Comparison of ENCODE assay signal across 9 mouse cellular contexts in the genomic region with DNA sequence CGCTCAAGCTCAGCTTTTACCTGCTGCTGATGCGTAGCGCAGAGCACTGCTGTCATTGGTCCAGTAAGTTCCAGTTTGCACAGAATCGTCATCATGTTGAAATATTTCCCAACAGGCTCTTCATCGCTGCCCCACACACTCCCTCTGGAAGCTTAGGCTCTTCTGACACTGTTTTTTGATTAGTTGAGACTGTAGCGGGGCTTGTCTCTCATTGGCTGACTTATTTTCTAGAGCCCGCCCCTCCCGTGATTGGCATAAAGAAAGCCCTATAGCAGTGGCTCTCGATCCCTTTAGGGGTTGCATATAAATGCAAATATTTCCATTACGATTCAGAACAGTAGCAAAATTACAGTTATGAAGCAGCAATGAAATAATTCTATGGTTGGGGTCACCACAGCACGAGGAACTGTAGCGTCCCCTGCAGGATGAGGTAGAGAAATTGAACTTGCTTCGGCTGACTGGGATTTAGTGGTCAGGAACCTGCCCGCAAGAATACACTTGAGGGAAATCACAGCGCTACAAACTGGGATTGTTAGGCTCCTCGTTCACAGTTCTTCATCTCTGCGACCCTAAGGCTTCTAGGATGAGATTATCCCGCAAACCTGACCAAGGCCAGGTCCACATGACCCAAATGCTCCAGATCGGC. TPM values are rescaled to one million over a fixed set of nuclear protein-coding genes. Genes with fewer than 3 reads are reported as not detected.
DNase-seq lines count a peak whose midpoint lies in the region; ATAC-seq lines count a peak whose summit lies in the region.
"Had no signal": no experiment of that assay in that cellular context is flagged by ENCODE, and none has a peak within 500 bp of the region (broad histone marks: within the 10 kb centered on the region; RNA-seq: fewer than 3 reads in every experiment).

No protein-coding gene starts in this region.

- H3K9me3 ChIP-seq in heart, embryonic 11.5 days (replicated peaks; ENCODE audit: control insufficient read depth, low read length) = no peaks in the 10 kb centered on the region
- no peaks in the 10 kb centered on the region for H3K9me3 ChIP-seq in lung, embryonic 16.5 days (ENCODE audit: control insufficient read depth, low read length)

- H3K4me3 ChIP-seq in heart, embryonic 11.5 days (ENCODE audit: low read depth, low read length) = peak overlapping the region; percentile 13
- H3K4me3 ChIP-seq in lung, embryonic 16.5 days (ENCODE audit: low read length) = peak overlapping the region; percentile 35

- ATAC-seq in heart, embryonic 11.5 days (replicated peaks; ENCODE audit: insufficient number of reproducible peaks, low FRiP score, low TSS enrichment) = no peak
- ATAC-seq in granulocyte monocyte progenitor cell, adult 5-6 weeks (replicated peaks; ENCODE audit: poor library complexity, severe bottlenecking) = peak; percentile 34
- ATAC-seq in lung, embryonic 16.5 days (ENCODE audit: low read depth) = peak; percentile 66
- ATAC-seq in erythroid progenitor cell, adult 5-6 weeks (replicated peaks; ENCODE audit: low FRiP score, poor library complexity, severe bottlenecking) = no peak
- ATAC-seq: Patski had no signal

- H3K27me3 ChIP-seq in heart, embryonic 11.5 days (ENCODE audit: control insufficient read depth, insufficient read depth, low read length) = peaks cover 36% of the 10 kb centered on the region
- peaks cover 18% of the 10 kb centered on the region; the same call in 1 of the 2 replicates for H3K27me3 ChIP-seq in lung, embryonic 16.5 days (ENCODE audit: control insufficient read depth, insufficient read depth, low read depth, low read length)
- H3K27me3 ChIP-seq: Patski had no signal

- H3K4me2 ChIP-seq in heart, embryonic 11.5 days = peak overlapping the region; percentile 44
- H3K4me2 ChIP-seq in lung, embryonic 16.5 days (ENCODE audit: low read depth, low read length) = peak overlapping the region; percentile 34

- DNase-seq in heart, adult 11 months = no peak
- peak; percentile 76 to 79 for DNase-seq in cerebellum, postnatal 36 days
- peak; percentile 66 to 71 for DNase-seq in layer of hippocampus, postnatal 36 days
- peak; percentile 87 for DNase-seq in right cerebral cortex, adult 18-20 months

- H3K4me1 ChIP-seq in heart, embryonic 11.5 days (ENCODE audit: control insufficient read depth, insufficient read depth, low read length) = peaks cover 3% of the 10 kb centered on the region
- H3K4me1 ChIP-seq in lung, embryonic 16.5 days (replicated peaks; ENCODE audit: control insufficient read depth, insufficient read depth, low read length) = peaks cover 10% of the 10 kb centered on the region; the same call in 1 of the 2 replicates

- no peaks in the 10 kb centered on the region for H3K36me3 ChIP-seq in heart, embryonic 11.5 days (ENCODE audit: control insufficient read depth, insufficient read depth, low read length)
- no peaks in the 10 kb centered on the region for H3K36me3 ChIP-seq in lung, embryonic 16.5 days (ENCODE audit: control insufficient read depth, insufficient read depth, low read length)

- H3K9ac ChIP-seq in heart, embryonic 11.5 days (ENCODE audit: low read depth, low read length) = no peak overlapping the region
- H3K9ac ChIP-seq in lung, embryonic 16.5 days (ENCODE audit: low read length) = no peak overlapping the region

- H3K27ac ChIP-seq in heart, embryonic 11.5 days (ENCODE audit: low read depth, low read length) = no peak overlapping the region
- H3K27ac ChIP-seq in lung, embryonic 16.5 days (ENCODE audit: low read length) = no peak overlapping the region

- 31% methylated on average over 19 of the region's 19 CpGs for WGBS in heart, embryonic 11.5 days (ENCODE audit: insufficient replicate concordance)
- WGBS in lung, embryonic 16.5 days = 39% methylated on average over 19 of the region's 19 CpGs

RNA-seq across cellular contexts. Expression of a gene that starts 5.3 kb away (rescaled TPM):
- polyA plus RNA-seq in heart, embryonic 11.5 days (2014; fragmentation: Nextera tagmentation; extraction: Ambion mirVana) = 32.9 and 40.9 TPM in 2 replicates
- 37.5 and 51.7 TPM in 2 replicates for total RNA-seq in granulocyte monocyte progenitor cell, adult 5-6 weeks (2014; fragmentation: Nextera tagmentation)
- total RNA-seq in granulocyte monocyte progenitor cell, adult 5-6 weeks (2017) = 26.0 and 31.9 TPM in 2 replicates
- 10 to 100 TPM; 35.6 to 41.2 TPM for total RNA-seq in layer of hippocampus, postnatal 36 days (2021)
- 26.0 and 28.1 TPM in 2 replicates for polyA plus RNA-seq in lung, embryonic 16.5 days (2015; fragmentation: Nextera tagmentation; extraction: Ambion mirVana)
- total RNA-seq in erythroid progenitor cell, adult 5-6 weeks (2015; ENCODE audit: low replicate concordance) = 2.9 and 3.8 TPM in 2 replicates
- total RNA-seq in erythroid progenitor cell, adult 5-6 weeks (2017; ENCODE audit: low replicate concordance) = 2.3 and 2.4 TPM in 2 replicates

RNA-seq across cellular contexts. Expression of a gene that starts 6.1 kb away (rescaled TPM):
- polyA plus RNA-seq in heart, embryonic 11.5 days (2014; fragmentation: Nextera tagmentation; extraction: Ambion mirVana) = 0.17 TPM in 1 of 2 replicates, not detected in the other
- not detected in 2 replicates for total RNA-seq in granulocyte monocyte progenitor cell, adult 5-6 weeks (2014; fragmentation: Nextera tagmentation)
- total RNA-seq in granulocyte monocyte progenitor cell, adult 5-6 weeks (2017) = not detected in 2 replicates
- total RNA-seq in layer of hippocampus, postnatal 36 days (2021) = 1 to 10 TPM in 1 of 2 experiments, under 1 TPM in 1; 0.37 to 1.0 TPM
- polyA plus RNA-seq in lung, embryonic 16.5 days (2015; fragmentation: Nextera tagmentation; extraction: Ambion mirVana) = not detected in 2 replicates
- total RNA-seq in erythroid progenitor cell, adult 5-6 weeks (2015; ENCODE audit: low replicate concordance) = not detected in 2 replicates
- 0.90 TPM in 1 of 2 replicates, not detected in the other for total RNA-seq in erythroid progenitor cell, adult 5-6 weeks (2017; ENCODE audit: low replicate concordance)

RNA-seq across cellular contexts. Expression of a gene that starts 7.0 kb away (rescaled TPM):
- 0.31 and 0.51 TPM in 2 replicates for polyA plus RNA-seq in heart, embryonic 11.5 days (2014; fragmentation: Nextera tagmentation; extraction: Ambion mirVana)
- total RNA-seq in granulocyte monocyte progenitor cell, adult 5-6 weeks (2014; fragmentation: Nextera tagmentation) = 1.8 TPM in 1 of 2 replicates, not detected in the other
- not detected in 2 replicates for total RNA-seq in granulocyte monocyte progenitor cell, adult 5-6 weeks (2017)
- 1 to 10 TPM; 2.9 to 3.8 TPM for total RNA-seq in layer of hippocampus, postnatal 36 days (2021)
- polyA plus RNA-seq in lung, embryonic 16.5 days (2015; fragmentation: Nextera tagmentation; extraction: Ambion mirVana) = 0.15 and 0.34 TPM in 2 replicates
- total RNA-seq in erythroid progenitor cell, adult 5-6 weeks (2015; ENCODE audit: low replicate concordance) = not detected in 2 replicates
- not detected in 2 replicates for total RNA-seq in erythroid progenitor cell, adult 5-6 weeks (2017; ENCODE audit: low replicate concordance)

RNA-seq across cellular contexts. Expression of a gene that starts 10.9 kb away (rescaled TPM):
- polyA plus RNA-seq in heart, embryonic 11.5 days (2014; fragmentation: Nextera tagmentation; extraction: Ambion mirVana) = 81.7 and 85.3 TPM in 2 replicates
- 93.4 and 126 TPM in 2 replicates for total RNA-seq in granulocyte monocyte progenitor cell, adult 5-6 weeks (2014; fragmentation: Nextera tagmentation)
- total RNA-seq in granulocyte monocyte progenitor cell, adult 5-6 weeks (2017) = 32.8 and 33.4 TPM in 2 replicates
- 10 to 100 TPM; 69.1 to 81.8 TPM for total RNA-seq in layer of hippocampus, postnatal 36 days (2021)
- polyA plus RNA-seq in lung, embryonic 16.5 days (2015; fragmentation: Nextera tagmentation; extraction: Ambion mirVana) = 106 and 109 TPM in 2 replicates
- 33.9 and 45.3 TPM in 2 replicates for total RNA-seq in erythroid progenitor cell, adult 5-6 weeks (2015; ENCODE audit: low replicate concordance)
- 11.8 and 21.1 TPM in 2 replicates for total RNA-seq in erythroid progenitor cell, adult 5-6 weeks (2017; ENCODE audit: low replicate concordance)

RNA-seq across cellular contexts. Expression of a gene that starts 17.9 kb away (rescaled TPM):
- polyA plus RNA-seq in heart, embryonic 11.5 days (2014; fragmentation: Nextera tagmentation; extraction: Ambion mirVana) = 8.3 and 9.3 TPM in 2 replicates
- 16.2 and 19.0 TPM in 2 replicates for total RNA-seq in granulocyte monocyte progenitor cell, adult 5-6 weeks (2014; fragmentation: Nextera tagmentation)
- total RNA-seq in granulocyte monocyte progenitor cell, adult 5-6 weeks (2017) = 11.3 and 14.2 TPM in 2 replicates
- 100 to 1,000 TPM; 114 to 117 TPM for total RNA-seq in layer of hippocampus, postnatal 36 days (2021)
- 25.4 and 26.3 TPM in 2 replicates for polyA plus RNA-seq in lung, embryonic 16.5 days (2015; fragmentation: Nextera tagmentation; extraction: Ambion mirVana)
- not detected in 2 replicates for total RNA-seq in erythroid progenitor cell, adult 5-6 weeks (2015; ENCODE audit: low replicate concordance)
- total RNA-seq in erythroid progenitor cell, adult 5-6 weeks (2017; ENCODE audit: low replicate concordance) = 0.64 and 3.9 TPM in 2 replicates

Comparison
In these comparisons a context has a peak if more than half of its experiments do, and no peak if none do; other contexts are left out.
1. ATAC-seq: peak in granulocyte monocyte progenitor cell, adult 5-6 weeks (single experiment) and lung, embryonic 16.5 days (single experiment); none in heart, embryonic 11.5 days (single experiment) and erythroid progenitor cell, adult 5-6 weeks (single experiment).
2. RNA of a gene that starts 5.3 kb away (total RNA-seq): 35.6 to 41.2 TPM in layer of hippocampus, postnatal 36 days and 26.0 to 51.7 TPM in granulocyte monocyte progenitor cell, adult 5-6 weeks; 2.3 to 3.8 TPM in erythroid progenitor cell, adult 5-6 weeks; every median in the first group is over 4 times any median in the second.